ENCODE assay signal across 26 mouse cellular contexts in the genomic region with DNA sequence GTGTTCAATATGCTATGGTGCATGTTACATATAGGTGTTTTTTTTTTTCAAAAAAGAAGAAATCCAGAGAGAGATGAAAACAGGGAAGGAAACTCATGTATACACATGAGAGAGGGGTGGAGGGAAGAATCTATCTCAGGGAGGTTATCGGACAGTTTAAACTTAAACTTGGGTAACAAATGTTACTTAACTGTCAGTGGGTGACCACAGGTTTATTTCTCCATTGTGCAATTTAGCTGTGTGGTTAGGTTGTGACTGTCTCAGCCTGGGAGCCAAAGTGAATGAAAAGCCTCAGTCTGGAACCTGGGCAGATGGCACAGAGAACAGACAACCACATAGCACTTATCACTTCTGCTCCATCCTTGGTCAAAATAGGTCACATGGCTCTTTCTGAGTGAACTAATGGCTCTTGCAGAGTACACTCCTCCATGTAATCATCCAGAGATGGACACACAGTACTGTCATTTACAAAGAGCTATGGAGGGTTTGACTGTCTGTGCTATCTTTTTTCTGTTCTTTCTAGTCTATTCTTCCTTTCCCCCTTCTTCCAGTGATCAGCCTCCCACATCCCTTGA. TPM values are rescaled to one million over a fixed set of nuclear protein-coding genes. Genes with fewer than 3 reads are reported as not detected.
DNase-seq lines count a peak whose midpoint lies in the region; ATAC-seq and TF ChIP-seq lines count a peak whose summit lies in the region.
"Had no signal": no experiment of that assay in that cellular context is flagged by ENCODE, and none has a peak within 500 bp of the region (broad histone marks: within the 10 kb centered on the region; RNA-seq: fewer than 3 reads in every experiment).

No protein-coding gene starts in this region.

- no peaks in the 10 kb centered on the region for H3K4me1 ChIP-seq in liver, embryonic 15.5 days (replicated peaks)
- no peaks in the 10 kb centered on the region for H3K4me1 ChIP-seq in liver, embryonic 12.5 days
- no peaks in the 10 kb centered on the region for H3K4me1 ChIP-seq in cerebellum, adult 2 months (ENCODE audit: control insufficient read depth, insufficient read depth, low read length)
- H3K4me1 ChIP-seq: embryonic facial prominence, embryonic 12.5 days; embryonic facial prominence, embryonic 15.5 days; hindbrain, embryonic 10.5 days; hindbrain, embryonic 13.5 days had no signal

- no peak overlapping the region for H3K4me3 ChIP-seq in liver, embryonic 15.5 days (replicated peaks)
- H3K4me3 ChIP-seq in liver, embryonic 12.5 days: no peak overlapping the region
- no peak overlapping the region for H3K4me3 ChIP-seq in myocyte
- H3K4me3 ChIP-seq in cerebellum, adult 2 months (replicated peaks; ENCODE audit: insufficient read depth, low read depth, low read length): no peak overlapping the region
- H3K4me3 ChIP-seq: embryonic facial prominence, embryonic 12.5 days; embryonic facial prominence, embryonic 15.5 days; heart, adult 2 months; hindbrain, embryonic 10.5 days; hindbrain, embryonic 13.5 days had no signal

- no peak overlapping the region for H3K27ac ChIP-seq in liver, embryonic 15.5 days (replicated peaks)
- no peak overlapping the region for H3K27ac ChIP-seq in liver, embryonic 12.5 days
- no peak overlapping the region for H3K27ac ChIP-seq in cerebellum, adult 2 months (ENCODE audit: insufficient read depth, low read length)
- H3K27ac ChIP-seq: embryonic facial prominence, embryonic 12.5 days; embryonic facial prominence, embryonic 15.5 days; heart, adult 2 months; hindbrain, embryonic 10.5 days; hindbrain, embryonic 13.5 days had no signal

- H3K79me2 ChIP-seq in myocyte (ENCODE audit: control insufficient read depth, insufficient read depth): no peaks in the 10 kb centered on the region

- no peak overlapping the region for H3K9ac ChIP-seq in liver, embryonic 15.5 days
- no peak overlapping the region for H3K9ac ChIP-seq in liver, embryonic 12.5 days
- H3K9ac ChIP-seq: embryonic facial prominence, embryonic 12.5 days; embryonic facial prominence, embryonic 15.5 days; forebrain, postnatal 0 days; hindbrain, embryonic 13.5 days had no signal

- 0 out of 2 replicates have a peak, but pooled peaks cover 3% of the 10 kb centered on the region for H3K9me3 ChIP-seq in liver, embryonic 15.5 days (replicated peaks)
- no peaks in the 10 kb centered on the region for H3K9me3 ChIP-seq in liver, embryonic 12.5 days (replicated peaks)
- H3K9me3 ChIP-seq: embryonic facial prominence, embryonic 12.5 days; embryonic facial prominence, embryonic 15.5 days; hindbrain, embryonic 10.5 days; hindbrain, embryonic 13.5 days had no signal

- DNase-seq in cerebellum, adult 2 months: no peak
- DNase-seq in layer of hippocampus, postnatal 36 days: no peak
- DNase-seq: adrenal gland, adult 2 months; adrenal gland, postnatal 25 days; B cell, adult 2 months; cerebellum, adult 11-12 months; cerebellum, adult 9-10 months; cerebellum, postnatal 14 days; forebrain, postnatal 0 days; gastrocnemius, postnatal 25 days; heart, adult 2 months had no signal

- whole genome bisulfite sequencing in liver, embryonic 15.5 days (ENCODE audit: insufficient replicate concordance): 61% methylated on average over 1 of the region's 1 CpGs
- 54% methylated on average over 1 of the region's 1 CpGs for WGBS in liver, embryonic 12.5 days (ENCODE audit: insufficient replicate concordance)
- WGBS in cerebellum, adult 2 months: 96% methylated on average over 1 of the region's 1 CpGs

- H3K27me3 ChIP-seq in liver, embryonic 15.5 days: no peaks in the 10 kb centered on the region
- H3K27me3 ChIP-seq in liver, embryonic 12.5 days (replicated peaks): no peaks in the 10 kb centered on the region
- H3K27me3 ChIP-seq in myocyte (ENCODE audit: control insufficient read depth, insufficient read depth, insufficient read length): no peaks in the 10 kb centered on the region
- H3K27me3 ChIP-seq in cerebellum, adult 2 months (ENCODE audit: control insufficient read depth, insufficient read depth, low read length): no peaks in the 10 kb centered on the region
- H3K27me3 ChIP-seq: embryonic facial prominence, embryonic 12.5 days; embryonic facial prominence, embryonic 15.5 days; hindbrain, embryonic 13.5 days had no signal

- peak; percentile 37; the same call in 1 of the 2 replicates for ATAC-seq in liver, embryonic 15.5 days (ENCODE audit: insufficient read depth)
- no peak for ATAC-seq in liver, embryonic 12.5 days
- peak; percentile 59 to 64; a peak in 2 of 4 replicates for ATAC-seq in hematopoietic stem cell, adult 5-6 weeks (replicated peaks in 1 of 2; ENCODE audit: insufficient read depth in 1 of 2, low FRiP score in 2 of 2, low TSS enrichment in 1 of 2, low read depth in 1 of 2, poor library complexity in 2 of 2, severe bottlenecking in 2 of 2)
- ATAC-seq: CD4-positive, CD25-positive, alpha-beta regulatory T cell, adult 4 months; forebrain, embryonic 14.5 days; forebrain, postnatal 0 days; hindbrain, embryonic 16.5 days; inflammation-experienced regulatory T-cells, adult 6 months; intestine, embryonic 16.5 days had no signal

- H3K36me3 ChIP-seq in liver, embryonic 15.5 days (replicated peaks): no peaks in the 10 kb centered on the region
- no peaks in the 10 kb centered on the region for H3K36me3 ChIP-seq in liver, embryonic 12.5 days
- H3K36me3 ChIP-seq in myocyte (ENCODE audit: control insufficient read depth, insufficient read depth): no peaks in the 10 kb centered on the region
- H3K36me3 ChIP-seq: embryonic facial prominence, embryonic 12.5 days; embryonic facial prominence, embryonic 15.5 days; hindbrain, embryonic 10.5 days; hindbrain, embryonic 13.5 days had no signal

- no peak overlapping the region for H3K4me2 ChIP-seq in liver, embryonic 15.5 days
- H3K4me2 ChIP-seq in liver, embryonic 12.5 days: no peak overlapping the region
- peak overlapping the region; percentile 41 for H3K4me2 ChIP-seq in myocyte (ENCODE audit: low read depth)
- H3K4me2 ChIP-seq: embryonic facial prominence, embryonic 12.5 days; embryonic facial prominence, embryonic 15.5 days; heart, embryonic 11.5 days; hindbrain, embryonic 13.5 days had no signal

- H3ac ChIP-seq in myocyte (ENCODE audit: control insufficient read depth, insufficient read length): no peak overlapping the region

- no peak for TF ChIP-seq CTCF in cerebellum, adult 2 months (IDR thresholded peaks at IDR 0.05; ENCODE audit: borderline replicate concordance, insufficient read depth, low read depth, low read length)

- no peak for TF ChIP-seq POLR2A in myocyte (IDR thresholded peaks at IDR 0.05; ENCODE audit: insufficient read length, low read depth)
- TF ChIP-seq POLR2A in cerebellum, adult 2 months (IDR thresholded peaks at IDR 0.05; ENCODE audit: borderline replicate concordance, insufficient read depth, low read length): no peak

TF ChIP-seq in myocyte, 11 proteins besides CTCF, POLR2A, EP300 and RAD21:
- TF ChIP-seq MYOG (IDR thresholded peaks at IDR 0.05; ENCODE audit: control insufficient read depth in 1 of 3, insufficient read depth in 1 of 3, insufficient read length in 2 of 3, low read depth in 2 of 3): no peak
- TF ChIP-seq CEBPB (IDR thresholded peaks at IDR 0.05; ENCODE audit: insufficient read depth, poor library complexity, severe bottlenecking): peak; percentile 97
- TF ChIP-seq USF1 (IDR thresholded peaks at IDR 0.05; ENCODE audit: low read depth): peak; percentile 82
- TF ChIP-seq MAX (IDR thresholded peaks at IDR 0.05; ENCODE audit: low read depth): no peak

RNA-seq across cellular contexts. Expression of a gene that starts 39.3 kb away (rescaled TPM):
- 2.5 and 3.2 TPM in 2 replicates for polyA plus RNA-seq in liver, embryonic 15.5 days (2015; fragmentation: Nextera tagmentation; extraction: Ambion mirVana)
- polyA plus RNA-seq in liver, embryonic 12.5 days (2016; fragmentation: Nextera tagmentation; extraction: Ambion mirVana): 5.4 TPM in 2 replicates
- 0.13 and 0.55 TPM in 2 replicates for total RNA-seq in hematopoietic stem cell, adult 5-6 weeks (2017)
- 183 TPM for polyA plus RNA-seq in myocyte (2012; fragmentation: generic; extraction: Trizol)
- 7.9 and 8.0 TPM in 2 replicates for polyA plus RNA-seq in cerebellum, adult 2 months (2012; rRNA removed)
- 1 to 10 TPM; 6.5 to 6.7 TPM for total RNA-seq in layer of hippocampus, postnatal 36 days (2021)
- total RNA-seq: MEL had no signal

Comparison
In these comparisons a context has a peak if more than half of its experiments do, and no peak if none do; other contexts are left out.
1. RNA of a gene that starts 39.3 kb away (polyA plus RNA-seq): 183 TPM in myocyte (single experiment); 7.9 to 8.0 TPM in cerebellum, adult 2 months, 5.4 TPM in liver, embryonic 12.5 days and 2.5 to 3.2 TPM in liver, embryonic 15.5 days; every median in the first group is over 10 times any median in the second.